Mouse (Mus musculus) erythroblast, embryonic 14.5 days (primary cell): ENCODE results near the gene Vcpkmt.

Source experiments
- GATA1 ChIP-seq: IDR thresholded peaks from 2 replicates; pipeline ENCODE4 v1.6.1; 2012; ENCODE audit warnings: low read length, inconsistent platforms, mixed read lengths
- TAL1 ChIP-seq: IDR thresholded peaks from 3 replicates; pipeline ENCODE4 v1.6.1; 2012; ENCODE audit warnings: low read length, inconsistent platforms, mixed read lengths

- TF ChIP-seq GATA1 (no peak), TAL1 (no peak)
Measured at GRCm38 (mm10) chr12:69532091-69532490, 50.7 kb downstream of the Vcpkmt start.
